Mouse (Mus musculus) retina, adult 2 months (tissue): ENCODE results near the gene Ugt1a2.

Experiments
- DNase-seq: peaks from one replicate; pipeline ENCODE4 v3.0.0-alpha.2; 2012; ENCODE audit warnings: low read depth, low spot score

Ugt1a2 gene

DNA sequence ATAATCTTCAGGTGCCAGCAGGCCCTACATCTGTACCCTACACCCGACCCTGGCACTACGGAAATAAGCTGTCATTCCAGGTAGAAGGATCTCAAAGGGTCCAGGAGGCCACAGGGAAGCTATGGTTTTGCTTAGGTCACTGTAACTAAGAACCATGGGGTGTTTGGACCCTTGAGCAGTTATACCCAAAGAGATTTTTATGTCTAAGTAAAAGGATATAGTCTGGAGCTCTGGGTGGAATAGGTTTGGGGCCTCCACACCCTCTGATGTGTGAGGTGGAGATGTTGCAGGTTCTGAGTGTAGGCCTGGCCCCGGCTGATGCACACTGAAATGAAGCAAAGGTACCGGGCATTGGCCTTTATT, 33.8 kb downstream of the Ugt1a2 start:
- no peak for DNase-seq

DNA sequence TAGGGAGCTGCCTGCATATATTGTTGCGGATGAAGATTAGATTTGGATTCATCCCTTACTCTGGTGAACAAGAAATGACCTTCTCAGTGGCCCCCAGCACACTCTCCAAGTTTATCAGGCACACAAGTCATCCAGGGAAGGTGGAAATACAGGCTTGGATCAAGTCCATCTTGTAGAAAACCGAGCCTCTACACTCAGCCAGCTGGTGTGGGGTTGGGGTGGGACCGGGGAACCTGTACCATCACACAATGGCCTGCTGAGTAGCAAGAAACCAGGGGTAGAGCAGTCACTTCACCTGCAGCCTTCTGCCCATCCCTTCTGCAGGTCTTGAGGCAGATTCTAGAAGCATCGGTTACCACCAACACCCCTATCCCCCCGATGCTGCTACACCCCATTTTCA, 34.2 kb downstream of the Ugt1a2 start:
- no peak for DNase-seq

DNA sequence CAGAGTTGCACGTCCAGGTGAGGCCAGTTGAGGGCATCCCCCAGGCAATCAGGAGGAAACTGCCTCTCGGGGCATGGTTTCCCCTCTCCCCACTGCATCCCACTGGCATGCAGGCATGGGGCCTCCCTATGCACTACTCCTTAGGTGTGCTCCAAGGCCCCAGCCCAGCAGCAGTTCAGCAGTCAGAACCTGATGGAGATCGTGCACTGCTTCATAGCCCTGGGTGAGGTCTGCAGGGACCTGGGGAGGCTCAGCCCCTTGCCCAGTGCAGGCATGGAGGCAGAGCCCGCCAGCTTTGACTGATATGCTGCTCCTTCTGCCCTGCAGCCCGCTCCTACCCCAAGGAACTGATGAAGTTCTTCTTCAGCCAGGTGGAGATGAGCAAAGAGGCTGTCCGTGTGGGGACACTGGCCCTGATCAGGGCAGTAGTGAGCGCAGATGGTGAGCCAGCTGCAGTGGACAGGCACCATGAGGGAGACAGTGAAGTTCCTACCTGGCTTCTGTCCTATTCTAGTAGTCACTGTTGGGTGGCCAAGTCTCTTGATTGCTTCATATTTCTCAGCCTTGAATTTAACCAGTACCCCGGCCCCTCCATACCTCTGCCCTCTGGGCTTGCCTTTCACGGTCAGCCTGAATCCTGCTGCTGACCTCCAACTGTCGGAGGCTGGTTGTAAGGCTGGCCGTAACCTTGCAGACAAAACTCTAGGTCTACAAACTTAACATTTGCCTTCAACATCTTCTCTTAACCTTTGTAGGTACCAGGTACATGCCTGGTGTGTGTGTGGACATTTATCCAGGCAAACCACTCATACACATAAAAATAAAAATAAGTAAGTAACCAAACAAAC, 34.9 kb downstream of the Ugt1a2 start:
- no peak for DNase-seq

DNA sequence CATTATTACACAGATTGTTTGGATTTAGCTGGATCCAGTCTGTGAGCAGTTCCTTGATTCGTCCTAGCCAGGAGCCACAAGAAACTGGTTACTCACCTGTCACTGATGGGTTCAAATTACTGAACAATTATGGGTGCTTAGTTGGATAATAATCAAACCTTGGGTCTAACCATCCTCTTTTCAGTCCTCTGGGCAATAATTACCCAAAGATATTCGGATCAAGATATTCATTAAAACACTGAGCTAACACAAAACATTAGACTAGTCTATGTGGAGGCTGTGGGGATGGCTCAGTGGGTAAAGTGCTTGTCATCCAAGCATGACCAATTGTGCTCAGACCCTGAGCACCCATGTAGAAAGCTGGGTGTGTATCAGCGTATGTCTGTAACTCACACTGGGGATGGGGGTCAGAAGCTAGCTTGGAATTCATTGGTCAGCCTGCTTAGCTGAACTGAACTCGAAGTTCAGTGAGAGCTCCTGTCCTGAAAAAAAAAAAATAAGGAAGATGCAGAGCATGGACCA, 35.6 kb downstream of the Ugt1a2 start:
- DNase-seq = no peak

DNA sequence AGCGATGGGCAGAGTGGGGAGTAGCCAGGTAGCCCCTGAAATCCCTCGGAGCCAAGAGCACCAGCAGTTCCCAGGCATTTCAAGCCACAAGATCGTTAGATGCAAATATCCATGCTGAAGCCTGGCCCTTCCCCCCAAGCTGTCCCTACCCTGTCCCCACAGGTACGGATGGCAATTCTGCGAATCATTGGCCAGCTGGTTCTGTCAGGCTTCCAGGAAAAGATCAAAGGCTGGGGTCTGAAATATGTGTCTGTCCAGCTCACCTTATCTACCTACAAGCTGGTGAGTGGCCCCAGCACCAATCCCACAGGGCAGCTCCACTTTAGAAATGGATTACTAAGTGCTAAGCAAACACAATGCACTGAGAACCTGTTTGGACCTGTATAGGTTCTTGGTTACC, 36.9 kb downstream of the Ugt1a2 start:
- no peak for DNase-seq

DNA sequence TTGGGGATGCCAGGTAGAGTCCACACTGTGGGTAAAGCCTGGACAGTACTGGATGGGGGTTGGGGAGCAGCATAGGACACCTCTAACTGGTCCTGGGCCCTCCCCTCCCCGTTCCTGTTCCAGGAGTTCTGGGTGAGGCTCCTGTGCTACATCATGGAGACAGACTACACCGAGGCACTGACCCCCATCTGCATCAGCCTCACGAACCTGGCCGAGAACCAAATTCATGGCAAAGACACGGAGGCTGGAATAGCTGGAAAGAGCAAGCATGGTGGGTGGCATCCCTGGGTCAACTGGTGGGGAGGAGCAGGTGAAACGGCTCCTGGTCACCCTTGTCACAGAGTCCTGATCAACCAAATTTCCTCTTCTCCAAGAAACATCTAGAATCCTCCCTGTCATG, 38.4 kb downstream of the Ugt1a2 start:
- no peak for DNase-seq

DNA sequence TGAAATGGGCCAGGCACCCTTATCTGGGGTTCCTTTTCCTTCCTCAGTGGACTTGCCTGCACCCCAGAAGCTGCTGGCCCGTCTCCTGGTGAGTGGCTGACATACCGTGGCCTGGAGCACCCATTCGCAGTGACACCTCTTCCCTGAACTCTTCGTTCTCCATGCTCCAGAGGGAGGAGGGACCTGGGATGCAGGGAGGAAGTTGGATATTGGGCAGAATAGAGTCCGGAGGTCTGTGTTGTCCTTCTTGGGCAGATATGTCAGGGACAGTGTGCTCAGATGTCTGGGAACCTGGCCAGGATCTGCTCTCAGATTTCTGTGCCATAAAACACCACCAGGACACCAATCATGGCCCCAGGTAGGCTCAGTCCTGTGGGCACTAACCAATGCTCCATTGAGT, 39.7 kb downstream of the Ugt1a2 start:
- DNase-seq = no peak

DNA sequence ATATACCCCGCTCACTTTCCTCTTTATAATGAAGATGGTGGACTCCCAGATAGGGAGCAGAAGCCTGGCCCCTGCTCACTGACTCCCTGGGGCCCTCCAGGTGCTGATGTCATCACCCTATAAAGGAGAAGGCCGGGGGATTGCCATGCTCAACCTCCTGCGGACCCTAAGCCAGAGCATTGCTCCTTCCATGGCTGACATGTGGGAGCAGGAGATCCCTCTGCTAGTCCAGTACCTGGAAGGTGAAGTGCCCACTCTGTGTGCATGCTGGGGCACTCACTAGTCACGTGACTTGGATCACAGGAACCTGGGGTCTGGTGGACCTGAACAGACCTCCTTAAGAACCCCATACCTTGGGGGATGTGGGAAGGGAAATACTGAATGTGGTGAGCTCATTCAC, 40.2 kb downstream of the Ugt1a2 start:
- DNase-seq = no peak

DNA sequence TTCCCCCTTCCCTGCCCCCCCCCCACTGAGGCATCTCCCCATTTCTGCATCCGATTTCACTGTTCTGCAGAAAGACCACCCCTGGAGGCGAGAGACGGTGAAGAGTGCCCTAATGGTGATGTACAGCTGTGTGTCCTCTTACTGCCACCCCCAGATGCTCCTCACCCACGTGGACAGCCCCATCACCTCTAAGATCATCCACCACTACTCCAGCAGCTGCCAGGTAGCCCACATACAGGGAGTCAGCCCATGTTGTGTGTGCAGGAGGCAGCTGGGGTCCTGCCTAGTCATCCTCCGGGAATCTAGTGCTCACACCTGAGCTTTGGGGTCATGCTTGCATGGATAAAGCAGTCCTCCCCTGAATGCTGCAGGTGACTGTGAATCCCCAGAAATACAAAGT, 43.5 kb downstream of the Ugt1a2 start:
- no peak for DNase-seq

DNA sequence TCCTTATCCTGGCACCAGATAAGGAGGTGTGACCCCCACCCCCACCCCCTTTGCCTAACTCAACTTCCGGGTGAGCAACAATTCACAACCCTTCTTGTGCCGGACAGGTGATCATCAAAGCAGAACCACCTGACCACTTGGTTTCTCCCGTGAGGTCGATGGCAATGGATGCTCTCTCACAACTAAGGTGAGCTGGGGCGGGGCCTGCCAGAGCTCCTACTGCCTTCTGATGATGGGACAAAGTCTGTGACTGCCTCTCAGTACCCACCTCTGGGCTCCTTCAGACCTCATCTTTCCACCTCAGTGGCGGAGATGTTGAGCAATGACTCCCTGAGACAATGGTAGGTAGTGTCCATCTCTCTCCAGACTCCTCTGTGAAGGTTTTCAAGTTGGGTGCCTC, 45.5 kb downstream of the Ugt1a2 start:
- no peak for DNase-seq

DNA sequence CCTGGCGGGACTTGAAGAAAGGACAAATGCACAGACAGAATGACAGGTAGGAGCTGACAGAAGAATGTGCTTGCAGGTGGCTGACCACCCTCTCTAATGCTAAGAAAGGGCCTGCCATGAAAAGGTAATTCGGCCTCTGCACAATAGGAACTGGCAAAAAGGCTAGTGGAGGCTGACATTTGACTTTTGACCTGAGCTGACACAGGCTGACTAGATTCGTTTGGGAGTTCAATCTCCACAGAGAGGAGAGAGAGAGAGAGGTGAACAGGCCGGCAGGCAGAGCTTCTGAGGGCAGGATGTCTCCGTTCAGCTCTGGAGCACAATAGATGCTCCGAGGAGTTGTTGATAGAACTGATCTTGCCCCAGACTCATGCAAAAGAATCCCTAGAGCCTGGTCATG, 46.0 kb downstream of the Ugt1a2 start:
- no peak for DNase-seq

DNA sequence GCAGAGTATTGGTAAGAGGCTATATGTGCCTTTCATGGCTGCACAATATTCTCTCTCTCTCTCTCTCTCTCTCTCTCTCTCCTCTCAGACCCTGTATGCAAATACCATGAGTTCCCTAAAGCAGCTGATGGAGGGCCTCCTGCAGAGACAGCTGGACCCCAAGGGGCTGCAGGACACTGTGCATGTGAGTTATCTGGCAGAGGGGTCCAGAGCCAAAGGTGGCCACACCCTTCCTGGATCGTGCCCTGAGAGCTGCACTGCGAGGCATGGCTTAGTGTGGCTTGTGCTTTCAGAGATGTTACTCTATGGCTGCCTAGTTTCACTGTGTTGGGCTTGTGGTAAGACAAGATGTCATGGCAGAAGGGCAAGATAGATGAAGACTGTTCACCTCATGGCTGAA, 47.3 kb downstream of the Ugt1a2 start:
- DNase-seq = no peak

DNA sequence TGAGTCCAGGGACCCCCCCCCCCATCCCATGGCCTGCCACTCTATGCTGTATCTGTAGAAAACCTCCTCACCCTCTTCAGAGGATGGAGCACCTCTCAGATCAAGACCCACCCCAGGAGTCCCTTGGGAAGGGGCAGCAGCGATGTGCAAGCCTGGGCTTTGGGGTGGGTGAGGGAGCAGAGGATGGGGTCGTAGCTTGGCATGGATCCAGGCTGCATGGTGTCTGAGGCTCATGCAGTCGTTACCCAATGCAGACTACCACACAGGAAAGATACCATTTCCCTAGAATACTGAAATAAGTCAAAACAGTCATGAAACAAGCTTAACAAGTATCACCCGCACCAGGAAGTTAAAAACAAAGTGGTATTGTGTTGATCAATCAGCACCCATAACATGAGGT, 48.3 kb downstream of the Ugt1a2 start:
- no peak for DNase-seq

DNA sequence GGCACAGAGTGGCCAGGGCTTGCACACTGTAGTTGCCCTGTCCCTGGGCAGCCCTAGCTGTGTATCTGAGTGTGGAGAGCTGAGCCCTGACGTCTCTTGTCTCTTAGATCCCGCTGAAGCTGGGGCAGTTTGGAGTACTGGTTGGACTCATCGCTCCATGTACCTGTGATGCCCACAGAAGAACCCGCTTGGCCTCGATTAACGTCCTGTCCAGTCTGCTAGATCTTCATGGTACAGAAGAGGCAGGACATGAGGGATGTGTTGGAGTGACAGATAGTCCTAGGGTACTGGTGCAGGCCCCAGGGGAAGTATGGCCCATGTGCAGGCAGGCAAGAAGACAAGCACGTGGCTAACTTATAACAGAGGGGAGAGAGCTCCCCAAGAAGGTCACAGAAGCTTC, 49.2 kb downstream of the Ugt1a2 start:
- no peak for DNase-seq

DNA sequence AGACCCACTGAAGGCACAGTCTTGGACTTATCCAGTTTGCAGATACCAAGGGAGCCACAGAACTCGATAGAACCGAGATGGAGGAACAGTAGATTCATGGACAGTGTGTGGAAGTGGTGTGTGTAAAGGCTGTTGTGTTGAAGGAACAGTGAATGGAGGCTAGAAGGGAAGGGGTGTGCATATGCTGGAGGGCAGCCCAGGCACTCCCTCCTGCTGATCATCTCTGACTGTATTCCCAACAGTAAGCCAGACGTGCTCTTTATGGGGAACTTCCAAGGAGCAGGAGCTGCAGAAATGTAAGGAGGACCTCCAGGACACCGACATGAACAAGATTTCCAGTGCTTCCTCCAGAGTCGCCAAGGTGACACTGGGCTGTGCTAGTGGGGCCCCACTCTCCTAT, 49.6 kb downstream of the Ugt1a2 start:
- no peak for DNase-seq

DNA sequence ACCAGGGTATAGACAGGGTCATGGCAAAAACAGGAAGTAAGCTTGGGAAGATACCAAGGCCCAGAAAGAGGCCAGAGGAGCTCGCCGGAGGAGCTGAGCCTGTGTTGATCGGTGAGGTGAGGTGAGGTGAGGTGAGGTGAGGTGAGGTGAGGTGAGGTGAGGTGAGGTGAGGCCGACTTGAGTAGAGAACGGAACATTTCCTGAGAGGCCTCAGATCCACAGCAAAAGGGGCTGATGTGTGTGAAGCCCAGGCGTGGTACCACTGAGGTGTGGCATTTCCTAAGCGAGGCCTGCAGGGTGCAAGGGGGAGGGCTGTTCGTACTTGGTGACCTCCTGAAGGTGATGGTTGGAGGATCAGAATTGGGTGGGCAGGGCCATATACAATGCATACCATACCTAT, 52.7 kb downstream of the Ugt1a2 start:
- DNase-seq = no peak

DNA sequence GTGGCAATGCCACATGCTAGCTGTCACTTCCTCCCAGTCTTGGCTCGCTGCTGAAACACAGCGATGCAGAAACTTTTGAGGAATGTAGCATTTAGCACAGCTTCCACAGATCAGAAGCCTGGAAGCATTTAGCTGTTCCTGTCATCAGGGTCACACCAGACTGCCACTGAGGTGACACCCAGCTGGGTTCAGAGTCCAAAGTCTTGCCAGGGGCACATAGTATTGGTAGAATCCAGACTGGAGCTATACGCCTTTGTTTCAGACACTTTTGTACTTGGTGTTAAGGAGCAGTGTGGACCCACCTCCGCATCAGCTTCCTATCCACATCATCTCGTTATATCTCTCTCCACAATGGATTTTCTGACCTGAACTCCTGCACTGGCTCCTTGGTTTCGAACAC, 53.1 kb downstream of the Ugt1a2 start:
- DNase-seq = no peak

DNA sequence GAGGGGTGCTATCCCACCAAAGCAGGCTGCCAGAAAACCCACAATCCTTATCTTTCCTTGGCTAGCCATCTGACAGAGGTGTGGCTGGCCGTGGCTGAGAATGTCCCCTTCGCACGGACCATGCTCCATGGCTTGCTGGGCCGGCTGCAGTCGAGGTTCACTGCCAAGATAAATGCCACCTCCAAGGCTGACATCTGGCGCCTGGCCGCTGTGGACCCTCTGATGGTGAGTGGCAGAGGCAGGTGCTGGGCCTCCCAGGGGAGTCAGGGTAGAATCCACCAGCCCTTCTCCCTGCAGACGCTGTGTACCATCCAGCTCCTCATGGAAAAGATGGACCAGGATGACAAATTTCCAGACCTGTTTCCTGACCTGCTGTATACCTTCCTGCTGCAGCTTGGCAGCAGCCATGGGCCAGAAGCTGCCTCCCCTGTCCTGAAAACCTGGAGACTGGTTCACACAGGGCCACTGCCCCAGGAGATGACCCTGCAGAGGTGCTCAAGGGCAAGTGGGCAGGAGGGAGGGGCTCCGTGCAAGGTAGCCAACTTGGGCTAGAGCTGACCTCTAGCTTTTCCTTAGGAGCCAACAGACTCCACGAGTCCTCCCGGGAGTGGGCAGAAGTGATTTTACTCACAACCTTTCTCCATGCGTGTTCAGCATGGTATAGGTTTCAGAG, 54.5 kb downstream of the Ugt1a2 start:
- no peak for DNase-seq

DNA sequence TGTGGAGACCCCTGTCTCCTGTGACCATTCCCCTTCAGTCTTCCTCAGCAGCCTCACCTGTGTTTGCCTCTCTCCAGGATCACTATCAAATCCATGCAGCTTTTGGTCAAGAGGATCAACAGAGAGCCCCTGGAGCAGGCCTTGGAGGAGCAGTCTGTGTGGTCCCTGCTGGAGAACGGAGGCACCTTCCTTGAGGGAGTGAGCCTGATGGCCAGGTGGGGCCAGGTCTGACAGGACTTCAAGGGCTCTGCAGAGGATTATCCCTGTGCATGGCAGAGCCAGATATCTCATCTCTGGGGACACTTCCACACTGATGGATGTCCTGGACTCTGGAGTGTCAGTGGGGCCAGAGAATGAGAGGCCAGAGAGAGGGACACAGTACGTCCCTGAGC, 55.1 kb downstream of the Ugt1a2 start:
- DNase-seq = no peak

DNA sequence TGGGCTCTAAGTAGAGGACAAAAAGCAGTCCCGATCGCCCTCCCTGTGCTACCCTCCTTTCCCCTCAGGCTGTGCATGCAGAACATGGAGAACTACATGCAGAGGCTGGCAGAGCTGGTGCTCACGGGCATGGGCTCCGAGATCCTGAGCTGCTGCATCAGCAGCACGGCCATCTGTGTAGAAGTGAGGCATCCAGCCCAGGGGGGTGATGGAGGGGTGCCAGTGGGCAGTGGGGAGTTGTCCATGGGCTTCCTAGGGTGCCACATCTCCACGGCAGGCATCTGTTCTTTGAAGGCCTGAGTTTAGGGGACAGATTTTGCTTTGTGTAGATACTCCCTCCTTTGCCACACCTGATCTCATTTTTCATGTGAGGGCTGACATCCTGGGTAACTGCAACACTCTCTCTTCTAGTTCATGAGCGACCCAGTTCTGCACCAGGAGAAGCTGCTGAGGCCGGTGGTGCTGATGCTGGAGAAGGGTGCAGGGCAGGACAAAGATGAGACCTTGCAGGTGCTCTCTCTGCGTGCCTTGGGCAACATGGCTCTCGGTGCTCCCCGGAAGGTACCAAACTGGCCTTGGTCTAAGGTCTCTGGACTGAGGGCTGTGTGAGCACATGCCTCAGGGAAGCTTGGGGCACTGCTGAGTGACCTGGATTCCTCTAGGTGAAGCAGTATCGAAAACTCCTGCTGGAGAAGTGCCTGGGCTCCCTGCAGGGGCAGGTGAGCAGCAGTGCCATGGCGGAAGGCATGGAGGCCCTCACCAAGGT, 55.8 kb downstream of the Ugt1a2 start:
- DNase-seq = no peak

DNA sequence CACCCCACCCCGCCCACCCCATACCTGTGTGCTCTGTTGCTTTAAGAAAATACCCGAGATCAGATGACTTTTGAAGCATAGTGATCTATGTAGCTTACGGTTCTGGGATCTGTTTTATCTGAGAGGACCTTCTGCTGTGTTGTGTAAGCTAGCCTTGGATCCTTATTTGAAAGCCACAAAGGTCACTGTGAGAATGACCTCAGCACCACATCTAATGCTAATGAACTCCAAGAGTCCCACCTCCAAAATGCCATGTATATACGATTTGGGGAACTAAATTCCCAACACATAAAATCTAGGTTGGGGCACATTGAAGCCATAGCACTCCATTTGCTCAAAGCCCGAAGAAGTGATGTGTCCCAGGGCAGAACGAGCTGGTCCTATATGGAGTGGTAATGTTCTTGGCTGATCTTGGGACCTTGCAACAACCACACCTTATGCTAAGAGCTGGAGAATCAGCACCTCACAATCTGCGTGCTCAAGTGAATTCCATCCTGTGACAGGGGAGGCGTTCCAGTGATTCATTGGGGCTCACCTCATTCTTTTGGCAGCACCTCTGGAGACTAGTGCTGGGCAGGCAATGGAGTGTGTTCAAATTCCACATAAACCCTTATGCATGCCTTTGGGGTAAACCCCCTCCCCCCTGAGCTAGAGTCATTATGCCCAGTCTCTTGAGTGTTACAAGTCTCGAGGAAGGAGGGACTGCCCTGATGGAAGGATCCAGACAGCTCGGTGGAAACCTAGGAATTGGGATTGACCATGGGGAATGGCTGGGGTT, 56.7 kb downstream of the Ugt1a2 start:
- no peak for DNase-seq

DNA sequence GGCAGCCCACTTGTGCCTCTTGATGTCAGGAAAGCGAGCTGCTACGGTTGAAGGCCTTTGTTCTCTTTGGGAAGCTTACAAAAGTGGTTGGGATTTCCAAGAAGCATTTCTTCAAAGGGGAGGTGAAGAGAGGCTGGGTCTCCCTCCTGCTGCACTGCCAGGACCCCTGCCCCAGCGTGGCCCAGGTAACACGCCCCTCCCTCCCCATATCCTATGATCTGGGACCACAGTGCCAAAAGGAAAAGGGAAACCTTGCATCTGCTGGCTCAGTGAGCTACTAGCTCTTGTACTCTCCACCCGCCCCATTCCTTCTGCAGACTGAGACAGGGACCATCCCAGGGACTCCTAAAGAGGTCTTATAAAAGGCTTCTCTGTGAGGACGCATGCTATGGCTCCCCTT, 57.3 kb downstream of the Ugt1a2 start:
- no peak for DNase-seq
